ENCODE assay signal across 9 mouse cellular contexts in the genomic region with DNA sequence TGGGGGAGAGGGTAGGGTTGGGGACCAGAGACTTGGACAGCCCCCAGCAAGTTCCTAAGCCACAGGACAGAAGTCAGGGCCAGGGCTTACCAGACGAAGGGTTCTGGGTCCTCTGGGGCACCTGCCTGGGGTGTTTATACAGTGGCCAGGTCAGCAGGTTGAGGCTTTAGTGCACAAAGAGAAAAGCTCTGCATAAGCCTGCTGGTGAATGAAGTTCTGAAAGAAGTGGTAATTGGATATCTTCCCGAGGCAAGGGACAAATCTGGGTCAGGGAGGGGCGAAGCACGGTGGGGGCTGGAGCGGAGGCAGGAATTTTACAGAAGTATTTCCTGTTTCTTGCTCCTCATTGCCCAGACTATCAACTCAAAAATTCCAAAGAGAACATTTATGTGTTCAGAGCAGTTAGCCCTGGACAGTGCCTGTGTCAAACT. TPM values are rescaled to one million over a fixed set of nuclear protein-coding genes. Genes with fewer than 3 reads are reported as not detected.
DNase-seq lines count a peak whose midpoint lies in the region; ATAC-seq lines count a peak whose summit lies in the region.
"Had no signal": no experiment of that assay in that cellular context is flagged by ENCODE, and none has a peak within 500 bp of the region (broad histone marks: within the 10 kb centered on the region; RNA-seq: fewer than 3 reads in every experiment).

No protein-coding gene starts in this region.

- H3K9ac ChIP-seq in heart, embryonic 12.5 days: no peak overlapping the region
- H3K9ac ChIP-seq: liver, embryonic 13.5 days had no signal

- no peak overlapping the region for H3K27ac ChIP-seq in heart, embryonic 12.5 days (ENCODE audit: poor library complexity, severe bottlenecking)
- H3K27ac ChIP-seq: liver, embryonic 13.5 days had no signal

- WGBS in heart, embryonic 12.5 days: 27% methylated on average over 5 of the region's 5 CpGs

- peak; percentile 38 for ATAC-seq in frontal cortex, adult (ENCODE audit: low TSS enrichment)
- 0 out of 2 replicates have a peak, but pooled peaks have one; percentile 6 for ATAC-seq in heart, embryonic 12.5 days (ENCODE audit: insufficient number of reproducible peaks, low FRiP score)
- no peak for ATAC-seq in megakaryocyte-erythroid progenitor cell, adult 5-6 weeks (replicated peaks; ENCODE audit: low FRiP score, low TSS enrichment, poor library complexity, severe bottlenecking)
- no peak for ATAC-seq in granulocyte monocyte progenitor cell, adult 5-6 weeks (replicated peaks; ENCODE audit: poor library complexity, severe bottlenecking)

- H3K4me3 ChIP-seq in heart, embryonic 12.5 days: no peak overlapping the region
- H3K4me3 ChIP-seq: liver, embryonic 13.5 days had no signal

- H3K4me1 ChIP-seq in heart, embryonic 12.5 days (replicated peaks): peaks cover 19% of the 10 kb centered on the region
- H3K4me1 ChIP-seq: liver, embryonic 13.5 days had no signal

- no peaks in the 10 kb centered on the region for H3K9me3 ChIP-seq in heart, embryonic 12.5 days (replicated peaks)
- H3K9me3 ChIP-seq: liver, embryonic 13.5 days had no signal

- no peaks in the 10 kb centered on the region for H3K36me3 ChIP-seq in heart, embryonic 12.5 days
- H3K36me3 ChIP-seq: liver, embryonic 13.5 days had no signal

- no peak overlapping the region for H3K4me2 ChIP-seq in heart, embryonic 12.5 days
- H3K4me2 ChIP-seq: liver, embryonic 13.5 days had no signal

- no peaks in the 10 kb centered on the region for H3K27me3 ChIP-seq in heart, embryonic 12.5 days (replicated peaks)
- H3K27me3 ChIP-seq: liver, embryonic 13.5 days had no signal

- DNase-seq in frontal cortex, postnatal 10 days (ENCODE audit: low spot score in 2 of 2): no peak
- peak; percentile 49 to 64 for DNase-seq in kidney, postnatal 25 days
- DNase-seq in skeletal muscle tissue, adult 2 months (ENCODE audit: low read depth, low spot score): peak; percentile 29
- no peak for DNase-seq in B cell, adult 2 months
- DNase-seq: liver, embryonic 13.5 days had no signal

RNA-seq across cellular contexts. Expression of a gene that starts 38.4 kb away (rescaled TPM):
- polyA plus RNA-seq in heart, embryonic 12.5 days (2016; fragmentation: Nextera tagmentation; extraction: Ambion mirVana): not detected in 2 replicates
- total RNA-seq in megakaryocyte-erythroid progenitor cell, adult 5-6 weeks (2014; fragmentation: Nextera tagmentation): not detected in 2 replicates
- not detected in 2 replicates for total RNA-seq in megakaryocyte-erythroid progenitor cell, adult 5-6 weeks (2017)
- total RNA-seq in granulocyte monocyte progenitor cell, adult 5-6 weeks (2014; fragmentation: Nextera tagmentation): not detected in 2 replicates
- total RNA-seq in granulocyte monocyte progenitor cell, adult 5-6 weeks (2017): not detected in 2 replicates
- polyA plus RNA-seq: liver, embryonic 13.5 days had no signal

Comparison
In these comparisons a context has a peak if more than half of its experiments do, and no peak if none do; other contexts are left out.
1. ATAC-seq: peak in frontal cortex, adult (single experiment) and heart, embryonic 12.5 days (single experiment); none in megakaryocyte-erythroid progenitor cell, adult 5-6 weeks (single experiment) and granulocyte monocyte progenitor cell, adult 5-6 weeks (single experiment).
2. DNase-seq: peak in kidney, postnatal 25 days (2 of 2) and skeletal muscle tissue, adult 2 months (single experiment); none in frontal cortex, postnatal 10 days (0 of 2) and B cell, adult 2 months (0 of 2).